Mouse (Mus musculus): ENCODE results near the gene Vill.

GRCm38 (mm10) chr9:119035836-119036235 lies 16.7 kb upstream of the Vill start:
- TF ChIP-seq CTCF (IDR thresholded peaks at IDR 0.05; ENCODE audit: control insufficient read depth, insufficient read depth, insufficient replicate concordance, low read depth, low read length) (no peak), POLR2A (IDR thresholded peaks at IDR 0.05; ENCODE audit: control insufficient read depth, low read depth, low read length) (no peak)
